Mouse (Mus musculus): Measurements from ENCODE around the gene Topbp1. TPM values are rescaled to one million over a fixed set of nuclear protein-coding genes. Genes with fewer than 3 reads are reported as not detected.

Gene Topbp1
- polyA plus RNA-seq (2012; rRNA removed) = 20.7 and 23.1 TPM in 2 replicates

GRCm38 (mm10) chr9:103304927-103305326, at the start of gene Topbp1, which contains the start of gene 1300017J02Rik:
Gene Topbp1 (plus strand): TSS chr9:103305215.
Gene 1300017J02Rik (minus strand): TSS chr9:103305082.

GRCm38 (mm10) chr9:103365290-103366247, 60.6 kb downstream of the Topbp1 start, which contains the start of gene Cdv3:
Gene Cdv3 (minus strand): TSS chr9:103365840.

Other genes with a start within 250 kb of the Topbp1 start
- gene Rab6b, start 193.4 kb upstream of the Topbp1 start, polyA plus RNA-seq (2012; rRNA removed) = 0.14 and 0.19 TPM in 2 replicates
- 14.2 and 16.0 TPM in 2 replicates for gene Srprb, start 103.1 kb upstream of the Topbp1 start, polyA plus RNA-seq (2012; rRNA removed)
- gene Gm20425, start 74.9 kb upstream of the Topbp1 start, polyA plus RNA-seq (2012; rRNA removed) = 0.88 and 1.8 TPM in 2 replicates
- 19,741 and 21,416 TPM in 2 replicates for gene Trf, start 74.8 kb upstream of the Topbp1 start, polyA plus RNA-seq (2012; rRNA removed)
- gene 1300017J02Rik, start 133 bp upstream of the Topbp1 start, polyA plus RNA-seq (2012; rRNA removed) = 146 and 160 TPM in 2 replicates
- 27.5 TPM in 2 replicates for gene Cdv3, start 60.6 kb downstream of the Topbp1 start, polyA plus RNA-seq (2012; rRNA removed)
- 5.2 and 7.8 TPM in 2 replicates for gene Bfsp2, start 175.2 kb downstream of the Topbp1 start, polyA plus RNA-seq (2012; rRNA removed)

All from liver, embryonic 18 days (tissue).